Mouse (Mus musculus): ENCODE measurements around the gene Pate3. TPM values are rescaled to one million over a fixed set of nuclear protein-coding genes. Genes with fewer than 3 reads are reported as not detected.

Gene Pate3
- total and polyA plus RNA-seq, 3 experiments: not detected

- no peaks in the 10 kb centered on the region for H3K36me3 ChIP-seq (ENCODE audit: control insufficient read depth, insufficient read depth, low read length)
- no peak overlapping the region for H3K4me3 ChIP-seq
- intact Hi-C loops (cut with DNase I): no loop called here
- H3K79me2 ChIP-seq (replicated peaks; ENCODE audit: control insufficient read depth, insufficient read depth, low read length): no peaks in the 10 kb centered on the region
- H3K27ac ChIP-seq: no peak overlapping the region
- DNase-seq: no peak
- no peaks in the 10 kb centered on the region for H3K27me3 ChIP-seq (ENCODE audit: control insufficient read depth, insufficient read depth, low read length)
- H3K9ac ChIP-seq (ENCODE audit: low read depth, low read length): no peak overlapping the region
- TF ChIP-seq CTCF (IDR thresholded peaks at IDR 0.05) (peak; percentile 51), POLR2A (IDR thresholded peaks at IDR 0.05; ENCODE audit: insufficient read depth, low read depth, low read length) (no peak)
- 31% methylated on average over 2 of the region's 2 CpGs for WGBS
- no peaks in the 10 kb centered on the region for H3K4me1 ChIP-seq (ENCODE audit: control insufficient read depth, insufficient read depth, low read length)
Measured at GRCm38 (mm10) chr9:35614005-35614404, 34.0 kb downstream of the Pate3 start.

GRCm38 (mm10) chr9:35611841-35612240 is 36.2 kb downstream of the Pate3 start, which contains the start of gene Pate4:
Pate4 (minus strand) TSS chr9:35611941.
- H3K4me3 ChIP-seq: no peak within 1 kb of the TSS
- intact Hi-C loops (cut with DNase I): no loop called here
- WGBS: 77% methylated on average over 1 of the region's 1 CpGs
- no peaks in the 10 kb centered on the region for H3K4me1 ChIP-seq (ENCODE audit: control insufficient read depth, insufficient read depth, low read length)
- TF ChIP-seq POLR2A (IDR thresholded peaks at IDR 0.05; ENCODE audit: insufficient read depth, low read depth, low read length) (no peak), CTCF (IDR thresholded peaks at IDR 0.05) (no peak), EP300 (IDR thresholded peaks at IDR 0.05; ENCODE audit: insufficient read depth, low read depth, low read length) (no peak)
- no peaks in the 10 kb centered on the region for H3K79me2 ChIP-seq (replicated peaks; ENCODE audit: control insufficient read depth, insufficient read depth, low read length)
- no peak for DNase-seq
- no peaks in the 10 kb centered on the region for H3K36me3 ChIP-seq (ENCODE audit: control insufficient read depth, insufficient read depth, low read length)
- H3K27me3 ChIP-seq (ENCODE audit: control insufficient read depth, insufficient read depth, low read length): no peaks in the 10 kb centered on the region
- H3K27ac ChIP-seq: no peak within 1 kb of the TSS
- H3K9ac ChIP-seq (ENCODE audit: low read depth, low read length): no peak within 1 kb of the TSS

DNA sequence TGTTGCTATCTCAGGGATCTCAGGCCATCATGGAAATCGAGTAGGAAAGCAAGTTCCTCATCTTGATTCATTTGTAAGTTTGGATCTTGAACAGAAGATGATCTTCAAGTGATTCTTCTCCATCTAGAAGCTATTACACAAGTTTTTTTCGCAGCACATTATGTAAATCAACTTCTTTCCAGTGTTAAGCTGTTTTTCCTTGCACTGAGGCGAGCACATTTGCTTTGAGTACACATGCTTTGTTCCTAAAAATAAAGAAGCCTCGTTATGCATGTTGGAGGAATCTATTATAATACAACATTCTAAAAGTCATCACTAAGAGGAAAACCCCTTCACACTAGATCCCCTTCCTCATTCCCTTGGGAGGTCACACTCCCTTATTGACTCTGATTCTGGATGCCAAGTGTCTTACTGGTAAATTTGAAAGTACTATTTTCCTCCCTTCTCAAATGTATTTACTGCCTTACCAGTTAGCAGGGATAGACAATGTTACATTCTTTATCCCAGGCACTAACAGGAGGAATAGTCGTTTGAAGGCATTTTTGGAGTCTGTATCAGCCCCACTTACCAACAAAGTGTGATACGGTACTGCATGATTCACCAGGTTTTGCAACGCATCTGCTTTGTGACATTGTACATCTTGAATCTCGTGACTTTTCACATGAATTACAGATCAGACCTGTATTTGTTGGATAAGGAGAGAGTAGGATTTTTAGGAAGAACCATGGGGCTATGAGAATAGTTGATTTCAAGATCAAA is 40.2 kb downstream of the Pate3 start:
- Histone ChIP-seq H3K36me3 (ENCODE audit: control insufficient read depth, insufficient read depth, low read length) (no peaks in the 10 kb centered on the region), H3K4me3 (no peak overlapping the region), H3K27ac (no peak overlapping the region), H3K4me1 (ENCODE audit: control insufficient read depth, insufficient read depth, low read length) (no peaks in the 10 kb centered on the region), H3K27me3 (ENCODE audit: control insufficient read depth, insufficient read depth, low read length) (no peaks in the 10 kb centered on the region), H3K79me2 (replicated peaks; ENCODE audit: control insufficient read depth, insufficient read depth, low read length) (no peaks in the 10 kb centered on the region), H3K9ac (ENCODE audit: low read depth, low read length) (no peak overlapping the region)
- DNase-seq: no peak
- WGBS: 53% methylated on average over 8 of the region's 8 CpGs
- intact Hi-C loops (cut with DNase I): no loop called here
- TF ChIP-seq POLR2A (IDR thresholded peaks at IDR 0.05; ENCODE audit: insufficient read depth, low read depth, low read length): no peak
- TF ChIP-seq CTCF (IDR thresholded peaks at IDR 0.05): no peak
- no peak for TF ChIP-seq EP300 (IDR thresholded peaks at IDR 0.05; ENCODE audit: insufficient read depth, low read depth, low read length)

Other genes with a start within 250 kb of the Pate3 start
- gene Cdon, start 227.1 kb downstream of the Pate3 start, total RNA-seq (2021): 10 to 100 TPM in 1 of 2 experiments, 1 to 10 TPM in 1; 9.7 to 10.2 TPM
- gene Cdon, start 227.1 kb downstream of the Pate3 start, polyA plus RNA-seq (2012; rRNA removed): 6.0 and 10.9 TPM in 2 replicates
- not detected for gene Gm1113, start 129.9 kb downstream of the Pate3 start, total RNA-seq (2021)
- not detected in 2 replicates for gene Gm1113, start 129.9 kb downstream of the Pate3 start, polyA plus RNA-seq (2012; rRNA removed)
- gene Ddx25, start 89.7 kb downstream of the Pate3 start, total RNA-seq (2021): not detected
- gene Ddx25, start 89.7 kb downstream of the Pate3 start, polyA plus RNA-seq (2012; rRNA removed): 0.04 and 0.06 TPM in 2 replicates
- 1 to 10 TPM; 6.0 to 6.3 TPM for gene Pus3, start 89.6 kb downstream of the Pate3 start, total RNA-seq (2021)
- gene Pus3, start 89.6 kb downstream of the Pate3 start, polyA plus RNA-seq (2012; rRNA removed): 1.8 and 4.1 TPM in 2 replicates
- gene Pate2, start 77.9 kb downstream of the Pate3 start, total RNA-seq (2021): not detected
- gene Pate2, start 77.9 kb downstream of the Pate3 start, polyA plus RNA-seq (2012; rRNA removed): 0.06 TPM in 1 of 2 replicates, not detected in the other
- gene Hyls1, start 77.8 kb downstream of the Pate3 start, total RNA-seq (2021): 1 to 10 TPM; 1.5 to 2.0 TPM
- gene Hyls1, start 77.8 kb downstream of the Pate3 start, polyA plus RNA-seq (2012; rRNA removed): 0.68 and 1.3 TPM in 2 replicates
- not detected for gene Pate4, start 36.3 kb downstream of the Pate3 start, total RNA-seq (2021)
- not detected in 2 replicates for gene Pate4, start 36.3 kb downstream of the Pate3 start, polyA plus RNA-seq (2012; rRNA removed)
- gene Pate1, start 39.2 kb upstream of the Pate3 start, total RNA-seq (2021): not detected
- gene Pate1, start 39.2 kb upstream of the Pate3 start, polyA plus RNA-seq (2012; rRNA removed): not detected in 2 replicates
- not detected for gene Gm17677, start 92.8 kb upstream of the Pate3 start, total RNA-seq (2021)
- not detected in 2 replicates for gene Gm17677, start 92.8 kb upstream of the Pate3 start, polyA plus RNA-seq (2012; rRNA removed)
- not detected for gene Gm17727, start 129.9 kb upstream of the Pate3 start, total RNA-seq (2021)
- not detected in 2 replicates for gene Gm17727, start 129.9 kb upstream of the Pate3 start, polyA plus RNA-seq (2012; rRNA removed)
- gene Gm27235, start 141.9 kb upstream of the Pate3 start, total RNA-seq (2021): not detected
- not detected in 2 replicates for gene Gm27235, start 141.9 kb upstream of the Pate3 start, polyA plus RNA-seq (2012; rRNA removed)
- not detected for gene D730048I06Rik, start 141.9 kb upstream of the Pate3 start, total RNA-seq (2021)
- not detected in 2 replicates for gene D730048I06Rik, start 141.9 kb upstream of the Pate3 start, polyA plus RNA-seq (2012; rRNA removed)
- not detected for gene 9230110F15Rik, start 195.9 kb upstream of the Pate3 start, total RNA-seq (2021)
- gene 9230110F15Rik, start 195.9 kb upstream of the Pate3 start, polyA plus RNA-seq (2012; rRNA removed): not detected in 2 replicates